Mouse (Mus musculus): ENCODE data around the gene Siglecg.
"Not testable (repeated sequence)": the region's sequence is repeated elsewhere in the genome, so short reads cannot be mapped to it uniquely, and the experiment has no call there.

Siglecg gene

GRCm38 (mm10) chr7:43408131-43408553 is at the start of gene Siglecg:
Siglecg (plus strand) TSS chr7:43408204.
- no peak for DNase-seq (ENCODE audit: low spot score in 2 of 2)

GRCm38 (mm10) chr7:43358556-43358955 is 49.4 kb upstream of the Siglecg start:
- no peak for DNase-seq (ENCODE audit: low spot score in 2 of 2)

- DNase-seq (ENCODE audit: low spot score in 2 of 2) = no peak
Measured at GRCm38 (mm10) chr7:43361442-43361841, 46.6 kb upstream of the Siglecg start.

- no peak for DNase-seq (ENCODE audit: low spot score in 2 of 2)
Measured at GRCm38 (mm10) chr7:43362021-43362420, 46.0 kb upstream of the Siglecg start.

- peak in 1 of 2 experiments; percentile 28 for DNase-seq (ENCODE audit: low spot score in 2 of 2)
Measured at GRCm38 (mm10) chr7:43378226-43378625, 29.8 kb upstream of the Siglecg start.

GRCm38 (mm10) chr7:43392349-43393121 is 15.5 kb upstream of the Siglecg start:
- DNase-seq (ENCODE audit: low spot score in 2 of 2) = no peak

GRCm38 (mm10) chr7:43399501-43399900 is 8.5 kb upstream of the Siglecg start:
- DNase-seq (ENCODE audit: low spot score in 2 of 2) = no peak

- no peak for DNase-seq (ENCODE audit: low spot score in 2 of 2)
Measured at GRCm38 (mm10) chr7:43402718-43403117, 5.3 kb upstream of the Siglecg start.

GRCm38 (mm10) chr7:43407573-43407972 is 431 bp upstream of the Siglecg start:
- DNase-seq (ENCODE audit: low spot score in 2 of 2) = no peak

- DNase-seq (ENCODE audit: low spot score in 2 of 2) = no peak
Measured at GRCm38 (mm10) chr7:43409084-43409483, 1.1 kb downstream of the Siglecg start.

- not testable (repeated sequence) for DNase-seq (ENCODE audit: low spot score in 2 of 2)
Measured at GRCm38 (mm10) chr7:43411724-43412123, 3.7 kb downstream of the Siglecg start.

- DNase-seq (ENCODE audit: low spot score in 2 of 2) = no peak
Measured at GRCm38 (mm10) chr7:43417298-43417697, 9.3 kb downstream of the Siglecg start.

GRCm38 (mm10) chr7:43422995-43423617 is 15.1 kb downstream of the Siglecg start:
- DNase-seq (ENCODE audit: low spot score in 2 of 2) = peak in 1 of 2 experiments; percentile 85

- DNase-seq (ENCODE audit: low spot score in 2 of 2) = no peak
Measured at GRCm38 (mm10) chr7:43423991-43424625, 16.1 kb downstream of the Siglecg start.

- no peak for DNase-seq (ENCODE audit: low spot score in 2 of 2)
Measured at GRCm38 (mm10) chr7:43427406-43427805, 19.4 kb downstream of the Siglecg start, which contains the start of gene Lim2. Lim2 (plus strand) TSS chr7:43427670.

- DNase-seq (ENCODE audit: low spot score in 2 of 2) = no peak
Measured at GRCm38 (mm10) chr7:43429500-43429899, 21.5 kb downstream of the Siglecg start.

- no peak for DNase-seq (ENCODE audit: low spot score in 2 of 2)
Measured at GRCm38 (mm10) chr7:43432891-43433290, 24.9 kb downstream of the Siglecg start.

- no peak for DNase-seq (ENCODE audit: low spot score in 2 of 2)
Measured at GRCm38 (mm10) chr7:43434676-43435075, 26.7 kb downstream of the Siglecg start.

- no peak for DNase-seq (ENCODE audit: low spot score in 2 of 2)
Measured at GRCm38 (mm10) chr7:43436341-43437255, 28.6 kb downstream of the Siglecg start, which contains the start of gene Nkg7. Nkg7 (plus strand) TSS chr7:43437073.

- no peak for DNase-seq (ENCODE audit: low spot score in 2 of 2)
Measured at GRCm38 (mm10) chr7:43438611-43439010, 30.6 kb downstream of the Siglecg start.

GRCm38 (mm10) chr7:43440482-43440881 is 32.5 kb downstream of the Siglecg start, which contains the start of gene Cldnd2:
Cldnd2 (plus strand) TSS chr7:43440782.
- DNase-seq (ENCODE audit: low spot score in 2 of 2) = no peak
